Mouse (Mus musculus): ENCODE measurements around the gene Tcte3.

DNA sequence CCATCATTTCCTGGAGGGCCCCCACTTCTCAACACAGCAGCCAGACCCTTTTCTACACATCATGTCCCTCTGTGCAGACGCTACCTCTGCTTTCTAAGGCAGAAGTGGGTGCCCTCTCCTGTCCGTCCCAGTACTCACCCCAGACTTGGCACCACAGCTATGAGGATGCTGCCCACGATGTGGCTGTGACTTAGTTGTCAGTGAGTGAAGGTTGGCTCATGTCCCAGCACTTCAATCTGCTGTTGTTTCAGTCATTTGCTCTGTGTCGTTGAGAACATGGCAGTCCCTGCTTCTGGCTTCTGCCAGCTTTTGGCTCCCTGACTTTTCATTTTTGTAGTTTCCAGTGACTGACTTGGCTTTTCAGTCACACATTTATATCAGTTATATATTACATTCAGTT, 14.6 kb upstream of the Tcte3 start:
- TF ChIP-seq CTCF (IDR thresholded peaks at IDR 0.05; ENCODE audit: borderline replicate concordance, control insufficient read depth, extremely low read depth, insufficient read depth, low read length, poor library complexity) (no peak), POLR2A (IDR thresholded peaks at IDR 0.05; ENCODE audit: control insufficient read depth, extremely low read depth, insufficient read depth, low read length, poor library complexity) (no peak)

All from thymus, adult 2 months (tissue).